Mouse (Mus musculus) stomach, embryonic 14.5 days (tissue): Measurements from ENCODE around the gene Rab14. TPM values are rescaled to one million over a fixed set of nuclear protein-coding genes. Genes with fewer than 3 reads are reported as not detected.

ENCODE experiments used
- ATAC-seq: fragments of 200-750 bp; cut with Nextera tagmentation; 2 replicates; pipeline ENCODE4 v1.8.0; 2017; ENCODE audit warnings: low read depth, moderate TSS enrichment; ENCODE audit not compliant: insufficient number of reproducible peaks, insufficient read depth, low FRiP score
- H3K27ac ChIP-seq: fragments of 300-500 bp; sonication (generic); 2 replicates; pipeline ENCODE4 v1.5.1; 2014; ENCODE audit warnings: mild to moderate bottlenecking, low read length, moderate library complexity, mixed read lengths
- H3K27me3 ChIP-seq: fragments of 300-500 bp; sonication (generic); 2 replicates; pipeline ENCODE4 v1.6.1; 2014; ENCODE audit warnings: low read length, control low read depth, mixed read lengths; ENCODE audit not compliant: control insufficient read depth, insufficient read depth
- H3K36me3 ChIP-seq: fragments of 300-500 bp; sonication (generic); 2 replicates; pipeline ENCODE4 v1.6.1; 2014; ENCODE audit warnings: mild to moderate bottlenecking, control low read depth, low read length, moderate library complexity, mixed read lengths; ENCODE audit not compliant: control insufficient read depth, insufficient read depth
- H3K4me1 ChIP-seq: fragments of 300-500 bp; sonication (generic); 2 replicates; pipeline ENCODE4 v1.6.1; 2014; ENCODE audit warnings: low read length, control low read depth, mixed read lengths; ENCODE audit not compliant: control insufficient read depth, insufficient read depth
- H3K4me2 ChIP-seq: fragments of 300-500 bp; sonication (generic); replicated peaks from 2 replicates; pipeline ENCODE4 v1.6.1; 2014; ENCODE audit warnings: low read depth, low read length, control low read depth
- H3K4me3 ChIP-seq: fragments of 300-500 bp; sonication (generic); 2 replicates; pipeline ENCODE4 v1.5.1; 2014; ENCODE audit warnings: low read depth, low read length, control low read depth
- H3K9ac ChIP-seq: fragments of 300-500 bp; sonication (generic); replicated peaks from 2 replicates; pipeline ENCODE4 v1.6.1; 2014; ENCODE audit warnings: low read depth, mild to moderate bottlenecking, control low read depth, low read length, moderate library complexity, mixed read lengths
- H3K9me3 ChIP-seq: fragments of 300-500 bp; sonication (generic); 2 replicates; pipeline ENCODE4 v1.6.1; 2016; ENCODE audit warnings: low read depth, low read length, control low read depth; ENCODE audit not compliant: control insufficient read depth
- WGBS: fragments of 180-500 bp; shearing (Covaris S2); extraction: QIAGEN DNeasy Blood & Tissue Kit; methylation state at CpG from one replicate; pipeline ENCODE4 v1.1.7; 2014; 5-methylcytosine and 5-hydroxymethylcytosine counted together
- polyA plus RNA-seq: library from polyadenylated mRNA; unstranded; fragments of >200 nt; fragmentation: Nextera tagmentation; extraction: Ambion mirVana; gene quantifications from 2 replicates; pipeline ENCODE4 v1.2.1, GENCODE M21; 2014

Rab14 gene
- polyA plus RNA-seq, 1 experiment from 2014 or later = 322 TPM

DNA sequence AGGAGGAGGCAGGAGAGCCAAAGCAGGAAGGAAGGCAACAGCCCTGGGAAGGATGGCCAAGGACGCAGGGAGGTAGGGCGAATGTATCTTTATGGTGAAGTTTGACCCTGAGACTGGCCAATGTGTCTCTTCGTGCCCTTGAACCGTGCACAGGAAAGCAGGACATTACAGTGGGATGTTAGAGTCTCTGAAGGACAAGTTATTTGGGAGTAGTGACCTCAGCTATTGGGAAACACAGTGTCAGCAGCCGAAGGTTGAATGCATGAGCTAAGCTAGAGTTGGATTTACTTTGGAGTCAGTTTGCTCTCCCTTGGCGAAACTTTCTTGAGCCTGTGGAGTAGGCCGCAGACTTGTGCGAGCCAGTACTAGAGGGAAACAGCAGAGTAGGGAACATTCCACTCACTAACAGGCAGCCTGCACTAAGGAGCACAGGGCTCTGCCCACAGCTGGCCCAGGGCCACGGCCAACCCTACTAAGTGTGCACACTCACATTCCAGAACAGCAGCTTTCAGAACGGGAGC is 29.5 kb downstream of the Rab14 start:
- Histone ChIP-seq H3K9me3 (no peaks in the 10 kb centered on the region), H3K36me3 (peaks cover 88% of the 10 kb centered on the region), H3K4me3 (no peak overlapping the region), H3K27me3 (no peaks in the 10 kb centered on the region), H3K27ac (no peak overlapping the region), H3K4me2 (no peak overlapping the region), H3K9ac (no peak overlapping the region), H3K4me1 (no peaks in the 10 kb centered on the region)
- whole genome bisulfite sequencing = 78% methylated on average over 10 of the region's 10 CpGs
- no peak for ATAC-seq

DNA sequence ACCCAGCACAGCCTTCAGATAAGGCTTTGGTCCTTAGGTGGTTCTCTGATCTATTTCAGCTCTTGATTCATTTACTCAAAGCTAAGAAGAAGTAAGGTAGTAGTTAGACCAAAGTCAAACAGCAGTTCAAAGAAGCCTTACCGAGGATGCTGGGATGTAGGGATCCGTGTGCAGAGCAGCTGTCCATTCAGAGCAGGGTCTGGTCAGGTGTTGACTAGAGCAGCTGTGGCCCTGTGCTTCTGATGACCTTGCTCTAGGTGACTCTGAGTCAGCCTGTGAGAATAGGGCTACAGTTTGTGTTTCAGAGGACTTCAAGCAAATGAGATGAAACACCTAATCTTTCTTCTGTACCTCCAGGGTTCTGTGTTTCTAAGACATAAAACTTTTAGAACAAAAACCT is 31.5 kb downstream of the Rab14 start:
- Histone ChIP-seq H3K27me3 (no peaks in the 10 kb centered on the region), H3K4me3 (no peak overlapping the region), H3K4me2 (no peak overlapping the region), H3K27ac (no peak overlapping the region), H3K36me3 (peaks cover 82% of the 10 kb centered on the region), H3K9me3 (no peaks in the 10 kb centered on the region), H3K4me1 (no peaks in the 10 kb centered on the region), H3K9ac (no peak overlapping the region)
- 86% methylated on average over 2 of the region's 2 CpGs for WGBS
- ATAC-seq = no peak

DNA sequence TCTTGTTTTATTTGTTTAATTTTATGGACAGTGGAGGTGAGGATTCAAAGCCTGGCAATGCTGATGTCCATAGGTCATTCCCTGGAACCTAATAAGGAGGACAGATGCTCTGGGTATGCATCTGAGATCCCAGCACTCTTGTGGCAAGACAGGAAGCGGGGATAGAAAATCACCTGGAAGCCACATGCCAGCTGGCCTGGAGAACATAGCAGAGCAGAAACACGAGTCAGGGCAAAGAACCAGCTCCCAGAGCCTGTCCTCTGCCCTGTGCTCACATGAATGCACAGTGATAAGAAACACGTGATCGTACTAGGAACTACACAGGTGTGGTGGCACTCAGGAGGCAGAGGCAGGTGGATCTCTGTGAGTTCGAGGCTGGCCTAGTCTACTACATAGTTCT is 34.1 kb downstream of the Rab14 start:
- H3K4me2 ChIP-seq = no peak overlapping the region
- H3K4me1 ChIP-seq = no peaks in the 10 kb centered on the region
- H3K9ac ChIP-seq = no peak overlapping the region
- peaks cover 79% of the 10 kb centered on the region for H3K36me3 ChIP-seq
- no peaks in the 10 kb centered on the region for H3K27me3 ChIP-seq
- 84% methylated on average over 5 of the region's 5 CpGs for WGBS
- no peak overlapping the region for H3K27ac ChIP-seq
- no peaks in the 10 kb centered on the region for H3K9me3 ChIP-seq
- no peak for ATAC-seq
- H3K4me3 ChIP-seq = no peak overlapping the region

DNA sequence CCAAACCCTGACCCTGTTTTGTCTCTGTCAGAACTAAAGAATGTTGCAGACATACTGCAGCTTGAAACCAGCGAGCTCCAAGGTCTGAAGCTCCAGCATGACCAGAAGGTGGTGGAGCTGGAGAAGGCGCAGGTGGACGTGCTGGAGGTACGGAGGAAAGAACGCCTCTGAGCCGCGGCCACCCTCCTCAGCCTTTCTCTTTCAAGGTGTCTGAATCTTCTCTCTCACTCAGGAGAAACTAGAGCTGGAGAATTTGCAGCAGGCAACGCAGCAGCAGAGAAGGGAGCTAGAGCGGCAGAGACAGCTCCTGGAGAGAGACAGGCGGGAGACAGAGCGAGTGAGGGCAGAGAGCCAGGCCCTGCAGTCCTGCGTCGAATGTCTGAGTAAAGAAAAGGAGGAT is 35.5 kb downstream of the Rab14 start:
- Histone ChIP-seq H3K4me3 (no peak overlapping the region), H3K4me2 (no peak overlapping the region), H3K27me3 (no peaks in the 10 kb centered on the region), H3K9ac (no peak overlapping the region), H3K27ac (no peak overlapping the region), H3K4me1 (no peaks in the 10 kb centered on the region), H3K36me3 (peaks cover 70% of the 10 kb centered on the region), H3K9me3 (no peaks in the 10 kb centered on the region)
- ATAC-seq = no peak
- WGBS = 93% methylated on average over 13 of the region's 13 CpGs

DNA sequence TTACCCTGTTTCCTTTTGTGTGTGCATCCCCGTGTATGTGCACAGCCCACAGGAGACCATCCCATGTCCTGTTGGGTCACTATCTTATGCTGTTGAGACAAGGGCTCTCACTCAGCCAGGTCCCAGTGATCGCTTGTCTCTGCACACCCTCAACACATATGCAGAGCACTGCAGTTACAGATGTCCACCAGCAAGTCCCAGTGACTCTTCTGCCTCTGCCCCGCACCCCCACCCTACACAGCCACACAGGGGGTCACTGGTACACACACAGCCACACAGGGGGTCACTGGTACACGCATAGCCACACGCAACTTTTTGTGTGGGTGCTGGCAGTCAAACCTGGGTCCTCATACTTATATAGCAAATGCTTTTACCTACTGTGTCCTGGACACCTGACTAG is 37.5 kb downstream of the Rab14 start:
- Histone ChIP-seq H3K9ac (no peak overlapping the region), H3K36me3 (peaks cover 67% of the 10 kb centered on the region)
- 87% methylated on average over 5 of the region's 5 CpGs for WGBS

DNA sequence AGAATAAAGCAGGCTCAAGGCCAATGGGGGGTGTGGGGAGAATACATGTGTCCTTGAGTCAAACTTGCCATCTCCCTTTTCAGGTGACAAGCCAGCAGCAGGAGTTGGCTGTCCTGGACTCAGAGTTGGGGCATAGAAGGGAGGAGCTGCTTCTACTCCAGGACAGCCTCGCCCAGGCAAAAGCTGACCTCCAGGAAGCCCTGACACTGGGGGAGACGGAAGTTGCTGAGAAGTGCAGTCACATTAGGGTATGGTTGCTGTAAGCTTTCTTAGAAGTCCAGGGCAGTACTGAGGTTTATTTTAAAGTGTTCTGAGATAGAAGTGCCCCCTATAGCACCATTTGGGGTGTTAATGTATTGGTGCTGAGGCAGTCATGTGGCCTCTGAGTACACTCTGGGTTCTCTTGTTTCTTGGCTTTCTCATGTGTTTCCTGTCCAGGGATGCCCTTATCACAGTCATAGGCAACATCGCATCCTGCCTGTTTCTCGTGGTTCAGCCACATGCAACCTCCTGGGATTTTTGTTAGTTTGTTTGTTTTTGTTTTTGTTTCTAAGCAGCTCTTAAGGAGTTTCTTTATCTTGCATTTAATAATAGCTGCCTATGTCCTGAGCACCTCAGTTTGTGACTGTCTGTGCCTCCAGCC is 39.0 kb downstream of the Rab14 start:
- 84% methylated on average over 4 of the region's 4 CpGs for WGBS
- Histone ChIP-seq H3K4me1 (no peaks in the 10 kb centered on the region), H3K27ac (no peak overlapping the region), H3K4me3 (no peak overlapping the region), H3K9ac (no peak overlapping the region), H3K27me3 (no peaks in the 10 kb centered on the region), H3K4me2 (no peak overlapping the region), H3K9me3 (no peaks in the 10 kb centered on the region), H3K36me3 (peaks cover 65% of the 10 kb centered on the region)
- ATAC-seq = no peak

More for the DNA sequence above, 37.5 kb downstream of the Rab14 start:
- Histone ChIP-seq H3K4me3 (no peak overlapping the region), H3K9me3 (no peaks in the 10 kb centered on the region), H3K4me2 (no peak overlapping the region), H3K27me3 (no peaks in the 10 kb centered on the region), H3K4me1 (no peaks in the 10 kb centered on the region), H3K27ac (no peak overlapping the region)
- ATAC-seq = no peak

DNA sequence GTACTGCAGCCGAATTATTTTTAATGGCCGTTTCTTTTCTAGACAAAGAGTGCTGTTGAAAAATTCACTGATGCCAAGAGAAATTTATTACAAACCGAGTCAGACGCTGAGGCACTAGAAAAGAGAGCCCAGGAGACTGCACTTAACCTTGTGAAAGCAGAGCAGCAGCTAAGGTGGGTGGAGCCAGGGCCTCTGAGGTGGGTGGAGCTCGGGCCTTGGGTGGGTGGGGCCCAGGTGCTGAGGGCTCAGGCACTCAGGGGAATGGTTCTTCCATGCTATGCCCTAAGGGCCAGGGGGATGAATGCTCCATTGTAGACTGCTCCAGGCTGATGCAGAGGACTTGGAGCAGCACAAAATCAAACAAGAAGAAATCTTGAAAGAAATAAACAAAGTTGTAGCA is 40.7 kb downstream of the Rab14 start:
- no peak for ATAC-seq
- Histone ChIP-seq H3K9me3 (no peaks in the 10 kb centered on the region), H3K27me3 (no peaks in the 10 kb centered on the region), H3K4me3 (no peak overlapping the region), H3K4me1 (no peaks in the 10 kb centered on the region), H3K27ac (no peak overlapping the region), H3K36me3 (peaks cover 64% of the 10 kb centered on the region), H3K9ac (no peak overlapping the region), H3K4me2 (no peak overlapping the region)
- WGBS = 48% methylated on average over 5 of the region's 5 CpGs

DNA sequence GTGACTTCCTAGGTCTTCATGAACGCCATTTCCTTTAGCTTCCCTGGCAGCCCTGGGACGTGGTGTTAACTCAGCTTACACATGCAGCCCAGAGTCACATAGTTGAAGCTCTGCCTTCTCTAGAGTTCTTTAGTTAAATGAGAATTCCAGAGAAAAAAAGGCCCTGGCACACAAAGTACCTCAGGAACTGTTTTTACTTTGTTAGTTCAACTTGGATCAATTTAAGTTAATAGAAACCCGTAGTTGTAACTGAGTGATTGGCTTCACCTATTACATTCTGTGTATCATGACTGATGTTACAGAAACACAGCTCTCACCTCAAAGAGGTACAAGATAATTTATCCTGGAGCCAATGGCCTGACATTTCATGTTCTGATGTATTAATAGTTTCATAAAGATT is 42.6 kb downstream of the Rab14 start:
- Histone ChIP-seq H3K27ac (no peak overlapping the region), H3K9me3 (no peaks in the 10 kb centered on the region), H3K4me3 (no peak overlapping the region), H3K9ac (no peak overlapping the region), H3K36me3 (peaks cover 73% of the 10 kb centered on the region), H3K27me3 (no peaks in the 10 kb centered on the region), H3K4me2 (no peak overlapping the region), H3K4me1 (no peaks in the 10 kb centered on the region)
- WGBS = 81% methylated on average over 3 of the region's 3 CpGs
- no peak for ATAC-seq

DNA sequence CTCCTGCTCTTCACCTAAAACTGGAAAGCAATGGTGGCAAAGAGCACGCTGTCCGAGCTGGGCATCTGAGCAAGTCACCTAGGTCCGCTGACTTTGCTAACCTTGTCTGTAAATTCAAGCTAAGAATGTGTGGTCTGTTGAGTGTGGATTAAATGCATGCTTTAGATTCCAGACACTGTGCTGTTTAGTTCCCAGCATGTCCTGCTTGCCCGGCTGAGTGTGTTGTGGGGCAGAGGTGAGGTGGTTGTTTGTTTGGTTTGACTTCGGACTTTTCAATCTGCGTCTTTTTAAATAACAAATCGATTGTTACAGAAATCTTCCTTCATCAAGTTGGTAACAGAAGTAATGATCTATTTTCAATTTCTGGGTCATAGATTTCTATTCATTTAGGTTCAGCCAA is 43.1 kb downstream of the Rab14 start:
- H3K9me3 ChIP-seq = no peaks in the 10 kb centered on the region
- no peak overlapping the region for H3K4me3 ChIP-seq
- no peaks in the 10 kb centered on the region for H3K4me1 ChIP-seq
- no peaks in the 10 kb centered on the region for H3K27me3 ChIP-seq
- no peak overlapping the region for H3K4me2 ChIP-seq
- ATAC-seq = no peak
- H3K36me3 ChIP-seq = peaks cover 71% of the 10 kb centered on the region
- H3K27ac ChIP-seq = no peak overlapping the region
- no peak overlapping the region for H3K9ac ChIP-seq
- WGBS = 78% methylated on average over 7 of the region's 7 CpGs
